ENCODE assay signal across 22 mouse cellular contexts in the genomic region with DNA sequence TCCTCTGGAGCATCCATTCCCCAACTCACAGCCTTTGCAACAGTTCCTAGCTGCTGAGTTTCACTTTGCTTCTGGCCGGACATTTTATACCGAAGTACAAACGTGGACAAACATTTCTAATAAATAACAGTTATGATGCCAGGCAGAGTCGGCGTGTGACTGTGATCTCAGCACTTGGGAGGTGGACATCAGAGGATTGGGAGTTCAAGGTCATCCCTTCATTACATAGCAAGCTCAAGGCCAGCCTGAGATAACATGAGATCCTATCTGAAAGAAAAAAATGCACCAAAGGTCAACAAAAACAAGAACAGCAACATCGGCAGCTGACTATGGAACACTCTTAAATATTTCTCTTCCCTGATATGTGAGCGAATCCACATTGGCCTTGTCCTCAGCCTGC. TPM values are rescaled to one million over a fixed set of nuclear protein-coding genes. Genes with fewer than 3 reads are reported as not detected.
DNase-seq lines count a peak whose midpoint lies in the region; ATAC-seq and TF ChIP-seq lines count a peak whose summit lies in the region.
"Had no signal": no experiment of that assay in that cellular context is flagged by ENCODE, and none has a peak within 500 bp of the region (broad histone marks: within the 10 kb centered on the region; RNA-seq: fewer than 3 reads in every experiment).

No protein-coding gene starts in this region.

- no peaks in the 10 kb centered on the region for H3K27me3 ChIP-seq in kidney, postnatal 0 days (ENCODE audit: insufficient read depth, low read length)
- H3K27me3 ChIP-seq in stomach, embryonic 16.5 days (ENCODE audit: control insufficient read depth, insufficient read depth, low read length) = no peaks in the 10 kb centered on the region
- H3K27me3 ChIP-seq: embryonic facial prominence, embryonic 12.5 days; heart, embryonic 15.5 days; hindbrain, embryonic 13.5 days; liver, embryonic 15.5 days; midbrain, embryonic 15.5 days; neural tube, embryonic 13.5 days had no signal

- no peak for TF ChIP-seq CTCF in kidney, postnatal 0 days (IDR thresholded peaks at IDR 0.05; ENCODE audit: low read depth)

- no peaks in the 10 kb centered on the region for H3K36me3 ChIP-seq in kidney, postnatal 0 days (ENCODE audit: insufficient read depth, low read length)
- no peaks in the 10 kb centered on the region for H3K36me3 ChIP-seq in stomach, embryonic 16.5 days (ENCODE audit: control insufficient read depth, insufficient read depth, low read length)
- H3K36me3 ChIP-seq: embryonic facial prominence, embryonic 12.5 days; heart, embryonic 15.5 days; hindbrain, embryonic 13.5 days; limb, embryonic 10.5 days; liver, embryonic 15.5 days; midbrain, embryonic 15.5 days; neural tube, embryonic 13.5 days had no signal

- H3K9ac ChIP-seq in kidney, postnatal 0 days (ENCODE audit: low read depth, low read length) = no peak overlapping the region
- no peak overlapping the region for H3K9ac ChIP-seq in stomach, embryonic 16.5 days (ENCODE audit: low read length)
- H3K9ac ChIP-seq: embryonic facial prominence, embryonic 12.5 days; heart, embryonic 15.5 days; liver, embryonic 15.5 days; midbrain, embryonic 15.5 days; neural tube, embryonic 13.5 days had no signal

- peak; percentile 11 for DNase-seq in kidney, adult 11 months
- no peak for DNase-seq in kidney, postnatal 25 days
- DNase-seq in kidney, adult 9 months = peak; percentile 31
- DNase-seq in kidney, postnatal 0 days (ENCODE audit: low spot score) = peak; percentile 58
- no peak for DNase-seq in natural killer cell, adult 2 months (ENCODE audit: low spot score in 2 of 2)
- no peak for DNase-seq in cerebellum, postnatal 36 days
- no peak for DNase-seq in cerebellum, postnatal 4 days (ENCODE audit: low spot score in 2 of 2)
- DNase-seq: cerebellum, adult 11 months; cerebellum, postnatal 10 days; gastrocnemius, postnatal 10 days; heart, postnatal 36 days; liver; thymus, postnatal 25 days had no signal

- H3K4me1 ChIP-seq in kidney, postnatal 0 days (replicated peaks; ENCODE audit: insufficient read depth, low read length) = no peaks in the 10 kb centered on the region
- peaks cover 6% of the 10 kb centered on the region for H3K4me1 ChIP-seq in stomach, embryonic 16.5 days (ENCODE audit: control insufficient read depth, insufficient read depth, low read length)
- H3K4me1 ChIP-seq: embryonic facial prominence, embryonic 12.5 days; limb, embryonic 10.5 days; liver, embryonic 15.5 days had no signal

- no peak; the same call in 1 of the 2 replicates for ATAC-seq in kidney, postnatal 0 days (replicated peaks; ENCODE audit: low FRiP score, low read depth)
- ATAC-seq in stomach, embryonic 16.5 days (ENCODE audit: insufficient read depth, low FRiP score) = no peak
- ATAC-seq: midbrain, embryonic 15.5 days had no signal

- no peak overlapping the region for H3K4me3 ChIP-seq in kidney, postnatal 0 days (replicated peaks; ENCODE audit: low read depth, low read length)
- no peak overlapping the region for H3K4me3 ChIP-seq in stomach, embryonic 16.5 days (replicated peaks; ENCODE audit: low read length)
- H3K4me3 ChIP-seq: embryonic facial prominence, embryonic 12.5 days; heart, embryonic 15.5 days; hindbrain, embryonic 13.5 days; limb, embryonic 10.5 days; liver, embryonic 15.5 days; midbrain, embryonic 15.5 days; neural tube, embryonic 13.5 days had no signal

- H3K4me2 ChIP-seq in kidney, postnatal 0 days (ENCODE audit: low read length) = no peak overlapping the region
- no peak overlapping the region for H3K4me2 ChIP-seq in stomach, embryonic 16.5 days (ENCODE audit: low read depth, low read length)
- H3K4me2 ChIP-seq: embryonic facial prominence, embryonic 12.5 days; heart, embryonic 15.5 days; hindbrain, embryonic 13.5 days; liver, embryonic 15.5 days; midbrain, embryonic 15.5 days; neural tube, embryonic 13.5 days had no signal

- peak overlapping the region; percentile 71 for H3K27ac ChIP-seq in kidney, postnatal 0 days
- H3K27ac ChIP-seq in stomach, embryonic 16.5 days (ENCODE audit: low read length) = peak overlapping the region; percentile 81
- H3K27ac ChIP-seq: embryonic facial prominence, embryonic 12.5 days; limb, embryonic 10.5 days; liver, embryonic 15.5 days; macrophage; midbrain, embryonic 15.5 days had no signal

- no peaks in the 10 kb centered on the region for H3K9me3 ChIP-seq in kidney, postnatal 0 days (replicated peaks; ENCODE audit: low read length)
- H3K9me3 ChIP-seq in stomach, embryonic 16.5 days (replicated peaks; ENCODE audit: control insufficient read depth, low read length) = no peaks in the 10 kb centered on the region
- H3K9me3 ChIP-seq: embryonic facial prominence, embryonic 12.5 days; heart, embryonic 15.5 days; hindbrain, embryonic 13.5 days; limb, embryonic 10.5 days; liver, embryonic 15.5 days; midbrain, embryonic 15.5 days; neural tube, embryonic 13.5 days had no signal

- WGBS in kidney, postnatal 0 days = 62% methylated on average over 7 of the region's 7 CpGs
- 79% methylated on average over 7 of the region's 7 CpGs for WGBS in stomach, embryonic 16.5 days

RNA-seq across cellular contexts. Expression of a gene that starts 46.6 kb away (rescaled TPM):
- 2.9 TPM in 2 replicates for polyA plus RNA-seq in kidney, postnatal 0 days (2015; fragmentation: Nextera tagmentation; extraction: Ambion mirVana)
- 4.8 and 5.6 TPM in 2 replicates for polyA plus RNA-seq in stomach, embryonic 16.5 days (2015; fragmentation: Nextera tagmentation; extraction: Ambion mirVana)
- polyA plus RNA-seq: macrophage had no signal

Comparison
In these comparisons a context has a peak if more than half of its experiments do, and no peak if none do; other contexts are left out.
1. DNase-seq: peak in kidney, adult 11 months (single experiment), kidney, adult 9 months (single experiment) and kidney, postnatal 0 days (single experiment); none in kidney, postnatal 25 days (0 of 2), natural killer cell, adult 2 months (0 of 2), cerebellum, postnatal 36 days (0 of 2) and cerebellum, postnatal 4 days (0 of 2).